Mouse (Mus musculus): Measurements from ENCODE around the gene Hspa1b. TPM values are rescaled to one million over a fixed set of nuclear protein-coding genes. Genes with fewer than 3 reads are reported as not detected.
"Not testable (repeated sequence)": the region's sequence is repeated elsewhere in the genome, so short reads cannot be mapped to it uniquely, and the experiment has no call there.

The Hspa1b gene
- polyA plus RNA-seq, 1 experiment, result 4.5 TPM

GRCm38 (mm10) chr17:34982328-34982727, 23.3 kb upstream of the Hspa1b start:
- no peak for TF ChIP-seq GATA1 (IDR thresholded peaks at IDR 0.05; ENCODE audit: borderline replicate concordance, low read length)
- TF ChIP-seq FLI1 (IDR thresholded peaks at IDR 0.05; ENCODE audit: low read length), result no peak
- peaks cover 26% of the 10 kb centered on the region for H3K36me3 ChIP-seq (replicated peaks; ENCODE audit: low read length)

GRCm38 (mm10) chr17:34981690-34982180, 22.7 kb upstream of the Hspa1b start, which contains the start of gene Lsm2:
TSS of gene Lsm2 (plus strand) at chr17:34981862.
- H3K36me3 ChIP-seq (replicated peaks; ENCODE audit: low read length), result peaks cover 23% of the 10 kb centered on the region

More at GRCm38 (mm10) chr17:34982328-34982727, 23.3 kb upstream of the Hspa1b start:
- H3K4me3 ChIP-seq (replicated peaks), result peak overlapping the region; percentile 97
- H3K9me3 ChIP-seq, result no peaks in the 10 kb centered on the region
- peaks cover 3% of the 10 kb centered on the region for H3K27me3 ChIP-seq (replicated peaks)
- H3K4me1 ChIP-seq, result peaks cover 30% of the 10 kb centered on the region

GRCm38 (mm10) chr17:34980655-34981054, 21.6 kb upstream of the Hspa1b start:
- H3K36me3 ChIP-seq (replicated peaks; ENCODE audit: low read length), result peaks cover 13% of the 10 kb centered on the region
- peak overlapping the region; percentile 97 for H3K4me3 ChIP-seq (replicated peaks)
- H3K27me3 ChIP-seq (replicated peaks), result peaks cover 4% of the 10 kb centered on the region
- H3K4me1 ChIP-seq, result peaks cover 36% of the 10 kb centered on the region
- TF ChIP-seq GATA1 (IDR thresholded peaks at IDR 0.05; ENCODE audit: borderline replicate concordance, low read length) (no peak), FLI1 (IDR thresholded peaks at IDR 0.05; ENCODE audit: low read length) (no peak)
- H3K9me3 ChIP-seq, result no peaks in the 10 kb centered on the region

More at GRCm38 (mm10) chr17:34981690-34982180, 22.7 kb upstream of the Hspa1b start, which contains the start of gene Lsm2:
- Histone ChIP-seq H3K4me3 (replicated peaks) (peak within 1 kb of the TSS; percentile 97), H3K9me3 (no peaks in the 10 kb centered on the region), H3K4me1 (peaks cover 30% of the 10 kb centered on the region), H3K27me3 (replicated peaks) (peaks cover 4% of the 10 kb centered on the region)
- TF ChIP-seq FLI1 (IDR thresholded peaks at IDR 0.05; ENCODE audit: low read length) (peak; percentile 73), GATA1 (IDR thresholded peaks at IDR 0.05; ENCODE audit: borderline replicate concordance, low read length) (no peak)

DNA sequence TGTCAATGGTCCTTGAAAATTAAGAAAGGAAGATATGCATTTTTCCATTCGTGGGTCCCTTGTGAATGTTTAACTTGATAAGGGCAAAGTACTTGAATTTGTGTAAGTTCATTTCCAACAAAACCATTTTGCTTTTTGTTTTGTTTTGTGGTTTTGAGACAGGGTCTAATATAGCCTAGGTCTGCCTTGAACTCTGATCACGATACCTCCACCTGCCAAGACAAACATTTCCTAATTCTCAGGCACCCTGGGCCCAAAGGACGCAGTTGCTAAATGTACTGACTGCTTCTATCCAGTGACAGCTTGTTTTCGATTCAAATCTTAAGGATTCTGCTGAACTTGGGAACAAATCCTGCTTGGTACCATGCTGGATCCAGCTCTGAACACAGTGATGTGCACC, 20.6 kb upstream of the Hspa1b start:
- no peaks in the 10 kb centered on the region for H3K9me3 ChIP-seq
- H3K4me3 ChIP-seq (replicated peaks), result no peak overlapping the region
- H3K27me3 ChIP-seq (replicated peaks), result peaks cover 8% of the 10 kb centered on the region
- no peak for TF ChIP-seq FLI1 (IDR thresholded peaks at IDR 0.05; ENCODE audit: low read length)
- TF ChIP-seq GATA1 (IDR thresholded peaks at IDR 0.05; ENCODE audit: borderline replicate concordance, low read length), result no peak
- H3K4me1 ChIP-seq, result peaks cover 29% of the 10 kb centered on the region
- H3K36me3 ChIP-seq (replicated peaks; ENCODE audit: low read length), result peaks cover 2% of the 10 kb centered on the region

DNA sequence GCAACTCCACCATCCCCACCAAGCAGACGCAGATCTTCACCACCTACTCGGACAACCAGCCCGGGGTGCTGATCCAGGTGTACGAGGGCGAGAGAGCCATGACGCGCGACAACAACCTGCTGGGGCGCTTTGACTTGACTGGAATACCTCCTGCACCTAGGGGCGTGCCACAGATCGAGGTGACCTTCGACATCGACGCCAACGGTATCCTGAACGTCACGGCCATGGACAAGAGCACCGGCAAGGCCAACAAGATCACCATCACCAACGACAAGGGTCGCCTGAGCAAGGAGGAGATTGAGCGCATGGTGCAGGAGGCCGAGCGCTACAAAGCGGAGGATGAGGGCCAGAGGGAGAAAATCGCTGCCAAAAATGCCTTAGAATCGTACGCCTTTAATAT, 19.2 kb upstream of the Hspa1b start:
- H3K9me3 ChIP-seq, result no peaks in the 10 kb centered on the region
- TF ChIP-seq FLI1 (IDR thresholded peaks at IDR 0.05; ENCODE audit: low read length) (no peak), GATA1 (IDR thresholded peaks at IDR 0.05; ENCODE audit: borderline replicate concordance, low read length) (no peak)
- peaks cover 22% of the 10 kb centered on the region for H3K4me1 ChIP-seq
- no peaks in the 10 kb centered on the region for H3K36me3 ChIP-seq (replicated peaks; ENCODE audit: low read length)
- no peak overlapping the region for H3K4me3 ChIP-seq (replicated peaks)
- H3K27me3 ChIP-seq (replicated peaks), result peaks cover 20% of the 10 kb centered on the region

GRCm38 (mm10) chr17:34977000-34977399, 18.0 kb upstream of the Hspa1b start:
- Histone ChIP-seq H3K9me3 (no peaks in the 10 kb centered on the region), H3K36me3 (replicated peaks; ENCODE audit: low read length) (no peaks in the 10 kb centered on the region), H3K27me3 (replicated peaks) (peaks cover 30% of the 10 kb centered on the region), H3K4me1 (peaks cover 19% of the 10 kb centered on the region), H3K4me3 (replicated peaks) (no peak overlapping the region)
- no peak for TF ChIP-seq GATA1 (IDR thresholded peaks at IDR 0.05; ENCODE audit: borderline replicate concordance, low read length)
- no peak for TF ChIP-seq FLI1 (IDR thresholded peaks at IDR 0.05; ENCODE audit: low read length)

DNA sequence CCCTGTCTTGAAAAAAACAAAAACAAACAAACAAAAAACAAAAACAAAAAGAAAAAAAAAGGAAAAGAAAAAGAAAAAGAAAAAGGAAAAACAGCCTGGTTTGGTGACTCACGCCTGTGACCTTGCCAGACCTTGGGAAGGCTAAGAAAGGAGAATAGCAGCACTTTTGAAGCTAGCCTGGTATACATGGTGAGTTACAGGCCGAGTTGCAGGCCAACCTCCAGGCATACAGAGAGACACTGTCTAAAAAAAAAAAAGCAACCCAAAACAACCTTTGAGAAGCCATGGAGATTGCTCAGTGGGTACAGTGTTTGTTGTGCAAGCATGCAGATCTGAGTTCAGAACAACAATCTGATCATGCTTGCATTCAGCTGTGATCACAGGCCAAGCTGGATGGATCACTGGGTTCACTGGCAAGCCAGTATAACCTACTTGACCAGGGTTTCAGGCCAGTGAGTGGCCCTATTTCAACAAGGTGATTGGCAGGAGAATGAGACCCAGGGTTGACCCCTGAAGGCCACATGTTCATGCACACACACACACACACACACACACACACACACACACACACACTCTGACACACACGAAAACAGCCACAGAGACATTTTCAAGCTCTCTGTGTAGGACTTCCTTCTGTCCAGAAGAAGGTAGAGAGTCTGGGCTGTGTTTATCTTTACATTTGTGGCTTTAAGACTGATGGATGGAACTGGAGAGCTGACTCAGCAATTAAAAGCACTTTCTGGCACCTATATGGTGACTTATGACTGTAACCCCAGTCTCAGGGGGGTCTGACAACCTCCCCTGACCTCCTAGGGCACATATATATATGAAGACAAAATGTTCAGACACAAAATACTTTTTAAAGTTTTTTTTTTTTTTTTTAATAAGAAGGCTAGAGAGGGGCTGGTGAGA, 16.8 kb upstream of the Hspa1b start:
- H3K9me3 ChIP-seq, result no peaks in the 10 kb centered on the region
- TF ChIP-seq GATA1 (IDR thresholded peaks at IDR 0.05; ENCODE audit: borderline replicate concordance, low read length) (no peak), FLI1 (IDR thresholded peaks at IDR 0.05; ENCODE audit: low read length) (no peak)
- no peaks in the 10 kb centered on the region for H3K36me3 ChIP-seq (replicated peaks; ENCODE audit: low read length)
- H3K27me3 ChIP-seq (replicated peaks), result peaks cover 30% of the 10 kb centered on the region
- no peak overlapping the region for H3K4me3 ChIP-seq (replicated peaks)
- peaks cover 17% of the 10 kb centered on the region for H3K4me1 ChIP-seq

- peak within 1 kb of the TSS; percentile 90 for H3K4me3 ChIP-seq (replicated peaks)
- not testable (repeated sequence) for H3K9me3 ChIP-seq; H3K36me3 ChIP-seq (replicated peaks; ENCODE audit: low read length)
- H3K4me1 ChIP-seq, result peaks cover 22% of the 10 kb centered on the region
- H3K27me3 ChIP-seq (replicated peaks), result peaks cover 50% of the 10 kb centered on the region
These were observed 13.2 kb upstream of the Hspa1b start, which contains the start of the genes Hspa1a and Hspa1l for GRCm38 (mm10) chr17:34972069-34972749. TSS of gene Hspa1a (minus strand) at chr17:34972156. TSS of gene Hspa1l (plus strand) at chr17:34972703.

- not testable (repeated sequence) for H3K4me3 ChIP-seq (replicated peaks); H3K9me3 ChIP-seq; H3K36me3 ChIP-seq (replicated peaks; ENCODE audit: low read length)
- peaks cover 22% of the 10 kb centered on the region for H3K4me1 ChIP-seq
- peaks cover 50% of the 10 kb centered on the region for H3K27me3 ChIP-seq (replicated peaks)
These were observed 12.6 kb upstream of the Hspa1b start for GRCm38 (mm10) chr17:34971694-34972068.

DNA sequence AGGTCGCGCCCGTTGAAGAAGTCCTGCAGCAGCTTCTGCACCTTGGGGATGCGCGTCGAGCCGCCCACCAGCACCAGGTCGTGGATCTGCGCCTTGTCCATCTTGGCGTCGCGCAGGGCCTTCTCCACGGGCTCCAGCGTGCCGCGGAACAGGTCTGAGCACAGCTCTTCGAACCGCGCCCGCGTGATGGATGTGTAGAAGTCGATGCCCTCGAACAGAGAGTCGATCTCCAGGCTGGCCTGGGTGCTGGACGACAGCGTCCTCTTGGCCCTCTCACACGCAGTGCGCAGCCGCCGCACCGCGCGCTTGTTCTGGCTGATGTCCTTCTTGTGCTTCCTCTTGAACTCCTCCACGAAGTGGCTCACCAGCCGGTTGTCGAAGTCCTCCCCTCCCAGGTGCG, 11.8 kb upstream of the Hspa1b start:
- H3K4me1 ChIP-seq, result peaks cover 20% of the 10 kb centered on the region
- H3K4me3 ChIP-seq (replicated peaks); H3K36me3 ChIP-seq (replicated peaks; ENCODE audit: low read length); H3K9me3 ChIP-seq: not testable (repeated sequence)
- H3K27me3 ChIP-seq (replicated peaks), result peaks cover 54% of the 10 kb centered on the region

GRCm38 (mm10) chr17:34969822-34970221, 10.8 kb upstream of the Hspa1b start, which contains the start of gene Gm20481:
TSS of gene Gm20481 (plus strand) at chr17:34969912.
- H3K36me3 ChIP-seq (replicated peaks; ENCODE audit: low read length); H3K4me3 ChIP-seq (replicated peaks); H3K9me3 ChIP-seq: not testable (repeated sequence)
- Histone ChIP-seq H3K27me3 (replicated peaks) (peaks cover 57% of the 10 kb centered on the region), H3K4me1 (peaks cover 27% of the 10 kb centered on the region)

Data from megakaryocyte, embryonic 14.5 days (primary cell).